Mouse (Mus musculus) MEL (cell line): ENCODE measurements at regions not wholly inside any gene's neighbourhood (a gene's known extent, or its start where the extent isn't known, plus 50 kb on each side); places are given as distances from the start of the nearest gene placed in this dataset.
A peak's percentile ranks its signal among the peaks of the same experiment; 100 is the strongest.
"Not testable (repeated sequence)": the region's sequence is repeated elsewhere in the genome, so short reads cannot be mapped to it uniquely, and the experiment has no call there.

Source experiments
- DNase-seq: peaks from one replicate; pipeline ENCODE4 v3.0.0; 2011; ENCODE audit warnings: low read depth, low spot score
- H3K27ac ChIP-seq: 2 replicates; pipeline ENCODE4 v1.5.1; 2012; ENCODE audit warnings: low read depth, mild to moderate bottlenecking, control low read depth, low read length, moderate library complexity; ENCODE audit not compliant: control insufficient read depth
- H3K27me3 ChIP-seq, 2 experiments: fragments of 150-350 bp in 1 of 2; sonication (generic) in 1 of 2; 2 replicates each; pipeline ENCODE4 v1.6.1; 2012; ENCODE audit warnings: low read length in 2 of 2, mild to moderate bottlenecking in 2 of 2, improper control_type of control experiment in 1 of 2, moderate library complexity in 1 of 2; ENCODE audit not compliant: insufficient read depth in 2 of 2, control insufficient read depth in 1 of 2
- H3K36me3 ChIP-seq, 2 experiments: 2 replicates each; pipeline ENCODE4 v1.6.1; 2012 to 2014; ENCODE audit warnings: low read length in 2 of 2, improper control_type of control experiment in 1 of 2, inconsistent platforms in 1 of 2, mild to moderate bottlenecking in 1 of 2; ENCODE audit not compliant: insufficient read depth in 2 of 2, control insufficient read depth in 1 of 2
- H3K4me1 ChIP-seq, 2 experiments: fragments of 150-350 bp in 1 of 2; sonication (generic) in 1 of 2; 2 replicates each; pipeline ENCODE4 v1.6.1; 2012; ENCODE audit warnings: low read length in 2 of 2, improper control_type of control experiment in 1 of 2, mild to moderate bottlenecking in 1 of 2; ENCODE audit not compliant: insufficient read depth in 2 of 2, control insufficient read depth in 1 of 2
- H3K4me3 ChIP-seq, 2 experiments: fragments of 150-350 bp in 1 of 2; sonication (generic) in 1 of 2; 2 replicates each; pipeline ENCODE4 v1.5.1; 2012; ENCODE audit warnings: low read depth in 2 of 2, low read length in 2 of 2, mild to moderate bottlenecking in 2 of 2, moderate library complexity in 2 of 2, control low read depth in 1 of 2, improper control_type of control experiment in 1 of 2; ENCODE audit not compliant: control insufficient read depth in 1 of 2, insufficient read depth in 1 of 2
- H3K79me2 ChIP-seq: 2 replicates; pipeline ENCODE4 v1.6.1; 2012; ENCODE audit warnings: mild to moderate bottlenecking, low read length, moderate library complexity; ENCODE audit not compliant: control insufficient read depth, poor library complexity, insufficient read depth
- H3K9ac ChIP-seq: 2 replicates; pipeline ENCODE4 v1.6.1; 2012; ENCODE audit warnings: low read depth, mild to moderate bottlenecking, control low read depth, low read length, moderate library complexity; ENCODE audit not compliant: control insufficient read depth, poor library complexity, severe bottlenecking
- H3K9me3 ChIP-seq: fragments of 150-350 bp; sonication (generic); replicated peaks from 2 replicates; pipeline ENCODE4 v1.6.1; 2012; ENCODE audit warnings: mild to moderate bottlenecking, low read length, improper control_type of control experiment, moderate library complexity; ENCODE audit not compliant: insufficient read depth
- BHLHE40 ChIP-seq: IDR thresholded peaks from 2 replicates; pipeline ENCODE4 v1.6.1; 2012; ENCODE audit warnings: low read depth, mild to moderate bottlenecking, inconsistent platforms, low read length, improper control_type of control experiment, borderline replicate concordance
- CHD1 ChIP-seq: IDR thresholded peaks from 2 replicates; pipeline ENCODE4 v1.6.1; 2012; ENCODE audit warnings: low read depth, mild to moderate bottlenecking, inconsistent platforms, low read length, improper control_type of control experiment
- CHD2 ChIP-seq: IDR thresholded peaks from 2 replicates; pipeline ENCODE4 v1.6.1; 2011; ENCODE audit warnings: low read length, improper control_type of control experiment
- CTCF ChIP-seq, 3 experiments: IDR thresholded peaks in 2 of 3; conservative IDR thresholded peaks in 1 of 3; 2 replicates each; pipeline ENCODE4 v1.5.1; 2011 to 2012; ENCODE audit warnings: low read length in 3 of 3, low read depth in 2 of 3, mild to moderate bottlenecking in 2 of 3, improper control_type of control experiment in 1 of 3, inconsistent platforms in 1 of 3, mixed read lengths in 1 of 3, moderate library complexity in 1 of 3; ENCODE audit not compliant: control insufficient read depth in 1 of 3, insufficient read depth in 1 of 3, poor library complexity in 1 of 3, severe bottlenecking in 1 of 3
- EP300 ChIP-seq, 2 experiments: IDR thresholded peaks; 2 replicates each; pipeline ENCODE4 v1.6.1; 2011; ENCODE audit warnings: improper control_type of control experiment in 2 of 2, low read length in 2 of 2, low read depth in 1 of 2, mild to moderate bottlenecking in 1 of 2
- GABPA ChIP-seq: IDR thresholded peaks from 2 replicates; pipeline ENCODE4 v1.6.1; 2012; ENCODE audit warnings: low read depth, mild to moderate bottlenecking, inconsistent platforms, low read length, improper control_type of control experiment, moderate library complexity
- GATA1 ChIP-seq: IDR thresholded peaks from 2 replicates; pipeline ENCODE4 v1.6.1; 2011; ENCODE audit warnings: low read depth, low read length, improper control_type of control experiment
- HCFC1 ChIP-seq: IDR thresholded peaks from 2 replicates; pipeline ENCODE4 v1.6.1; 2012; ENCODE audit warnings: low read depth, mild to moderate bottlenecking, inconsistent platforms, low read length, improper control_type of control experiment, moderate library complexity
- JUND ChIP-seq: IDR thresholded peaks from 2 replicates; pipeline ENCODE4 v1.6.1; 2011; ENCODE audit warnings: low read depth, mild to moderate bottlenecking, improper control_type of control experiment, low read length
- KAT2A ChIP-seq: conservative IDR thresholded peaks from 2 replicates; pipeline ENCODE4 v1.6.1; 2012; ENCODE audit warnings: low read depth, low read length, improper control_type of control experiment, inconsistent platforms
- MAX ChIP-seq: IDR thresholded peaks from 2 replicates; pipeline ENCODE4 v1.6.1; 2011; ENCODE audit warnings: low read length, improper control_type of control experiment
- MAZ ChIP-seq: IDR thresholded peaks from 2 replicates; pipeline ENCODE4 v1.6.1; 2012; ENCODE audit warnings: low read depth, mild to moderate bottlenecking, inconsistent platforms, low read length, improper control_type of control experiment
- MYB ChIP-seq: IDR thresholded peaks from 2 replicates; pipeline ENCODE4 v1.6.1; 2011; ENCODE audit warnings: mild to moderate bottlenecking, low read depth, low read length, improper control_type of control experiment
- NELFE ChIP-seq: IDR thresholded peaks from 2 replicates; pipeline ENCODE4 v1.6.1; 2011; ENCODE audit warnings: low read depth, low read length, improper control_type of control experiment
- POLR2A ChIP-seq, 2 experiments: IDR thresholded peaks; 2 replicates each; pipeline ENCODE4 v1.6.1; 2011 to 2012; ENCODE audit warnings: low read length in 2 of 2, mild to moderate bottlenecking in 2 of 2, control low read depth in 1 of 2, improper control_type of control experiment in 1 of 2, low read depth in 1 of 2, moderate library complexity in 1 of 2; ENCODE audit not compliant: control insufficient read depth in 1 of 2, insufficient read depth in 1 of 2, poor library complexity in 1 of 2
- POLR2AphosphoS2 ChIP-seq: IDR thresholded peaks from 2 replicates; pipeline ENCODE4 v1.6.1; 2011; ENCODE audit warnings: low read length, improper control_type of control experiment
- POLR2AphosphoS5 ChIP-seq: IDR thresholded peaks from 2 replicates; pipeline ENCODE4 v1.6.1; 2012; ENCODE audit warnings: low read depth, borderline replicate concordance, mild to moderate bottlenecking, inconsistent platforms, low read length, moderate library complexity, mixed read lengths
- RAD21 ChIP-seq: IDR thresholded peaks from 2 replicates; pipeline ENCODE4 v1.6.1; 2011; ENCODE audit warnings: mild to moderate bottlenecking, low read depth, low read length, improper control_type of control experiment
- RCOR1 ChIP-seq: IDR thresholded peaks from 2 replicates; pipeline ENCODE4 v1.6.1; 2012; ENCODE audit warnings: low read depth, mild to moderate bottlenecking, inconsistent platforms, low read length, improper control_type of control experiment
- SIN3A ChIP-seq: IDR thresholded peaks from 2 replicates; pipeline ENCODE4 v1.6.1; 2012; ENCODE audit warnings: low read length, improper control_type of control experiment, inconsistent platforms
- SMC3 ChIP-seq: IDR thresholded peaks from 2 replicates; pipeline ENCODE4 v1.6.1; 2011; ENCODE audit warnings: low read depth, low read length, improper control_type of control experiment
- TBP ChIP-seq: IDR thresholded peaks from 2 replicates; pipeline ENCODE4 v1.8.0; 2011; ENCODE audit warnings: low read depth, low read length, improper control_type of control experiment
- UBTF ChIP-seq: IDR thresholded peaks from 2 replicates; pipeline ENCODE4 v1.6.1; 2012; ENCODE audit warnings: low read depth, mild to moderate bottlenecking, inconsistent platforms, low read length, improper control_type of control experiment, moderate library complexity, borderline replicate concordance; ENCODE audit not compliant: insufficient read depth
- USF1 ChIP-seq: IDR thresholded peaks from 2 replicates; pipeline ENCODE4 v1.6.1; 2014; ENCODE audit warnings: low read depth, mild to moderate bottlenecking, inconsistent platforms, low read length, improper control_type of control experiment, moderate library complexity
- ZC3H11A ChIP-seq: IDR thresholded peaks from 2 replicates; pipeline ENCODE4 v1.6.1; 2012; ENCODE audit warnings: low read depth, mild to moderate bottlenecking, inconsistent platforms, low read length, improper control_type of control experiment
- ZMIZ1 ChIP-seq: IDR thresholded peaks from 2 replicates; pipeline ENCODE4 v1.6.1; 2012; ENCODE audit warnings: low read depth, mild to moderate bottlenecking, inconsistent platforms, low read length, improper control_type of control experiment, moderate library complexity
- ZNF384 ChIP-seq: IDR thresholded peaks from 2 replicates; pipeline ENCODE4 v1.6.1; 2012; ENCODE audit warnings: low read depth, mild to moderate bottlenecking, inconsistent platforms, low read length, improper control_type of control experiment

DNA sequence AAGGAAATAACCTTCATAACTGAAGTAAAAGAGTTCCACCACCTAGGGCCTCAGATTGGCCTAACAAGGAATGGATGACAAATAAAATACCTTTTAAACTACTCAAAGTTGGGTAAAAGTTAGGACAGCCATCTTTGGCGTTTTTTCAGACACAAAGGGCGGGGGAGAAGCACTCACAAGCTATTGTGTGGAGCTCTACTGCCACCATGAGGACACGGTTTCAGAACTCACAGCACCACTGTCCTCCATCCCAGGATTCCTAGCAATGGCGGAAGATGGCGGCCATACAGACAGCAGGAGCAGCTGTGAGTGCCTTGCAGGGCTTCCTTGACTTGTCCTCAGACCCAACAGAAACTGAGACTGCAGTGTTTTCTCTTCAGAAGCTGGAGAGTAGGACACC lies 138.0 kb upstream of the Olfr1324 start:
- no peaks in the 10 kb centered on the region for H3K27me3 ChIP-seq
- H3K27ac ChIP-seq, result no peak overlapping the region
- TF ChIP-seq CTCF (IDR thresholded peaks at IDR 0.05 in 2 of 3, conservative IDR thresholded peaks at IDR 0.05 in 1 of 3; ENCODE audit: control insufficient read depth in 1 of 3, insufficient read depth in 1 of 3, low read depth in 2 of 3, low read length in 3 of 3, poor library complexity in 1 of 3, severe bottlenecking in 1 of 3), result peak in 1 of 3 experiments; percentile 1; a peak in 1 of 6 replicates
- no peak for TF ChIP-seq MAZ
- no peak for TF ChIP-seq HCFC1
- TF ChIP-seq KAT2A, result no peak
- TF ChIP-seq RAD21, result no peak
- no peak for TF ChIP-seq SMC3
- peak; percentile 23; the same call in 1 of the 2 replicates for TF ChIP-seq ZNF384
- TF ChIP-seq SIN3A, result no peak
- no peak overlapping the region for H3K4me3 ChIP-seq
- H3K36me3 ChIP-seq, result no peaks in the 10 kb centered on the region
- H3K9ac ChIP-seq, result no peak overlapping the region
- peak; percentile 4 for DNase-seq
- H3K79me2 ChIP-seq, result no peaks in the 10 kb centered on the region
- H3K9me3 ChIP-seq, result no peaks in the 10 kb centered on the region
- no peaks in the 10 kb centered on the region for H3K4me1 ChIP-seq

- H3K27me3 ChIP-seq, H3K4me3 ChIP-seq, H3K9ac ChIP-seq, H3K4me1 ChIP-seq, H3K79me2 ChIP-seq, H3K27ac ChIP-seq, DNase-seq, H3K36me3 ChIP-seq, H3K9me3 ChIP-seq: not testable (repeated sequence)
These were observed 136.7 kb upstream of the Olfr1324 start for GRCm38 (mm10) chrX:50565031-50565430.

DNA sequence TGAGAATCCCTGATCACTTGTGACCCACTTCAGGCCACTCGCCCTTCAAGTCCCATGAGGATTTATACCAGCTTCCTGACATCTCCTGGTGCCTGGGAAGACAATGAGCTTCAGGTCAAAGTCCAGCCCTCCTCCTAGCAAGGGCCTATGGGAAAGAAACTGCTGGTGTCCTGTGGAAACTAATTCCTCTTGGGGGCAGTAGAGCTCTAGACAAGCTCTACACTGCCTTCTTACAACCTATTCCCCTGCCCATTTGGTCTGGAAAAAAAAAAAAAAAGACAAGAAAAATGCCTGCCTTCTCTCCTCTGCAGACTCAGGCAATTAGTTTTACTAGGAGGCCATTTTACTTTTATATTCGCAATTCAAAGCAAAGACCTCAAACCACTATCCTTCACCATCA lies 132.6 kb upstream of the Olfr1324 start:
- DNase-seq, result peak; percentile 40
- Histone ChIP-seq H3K36me3 (no peaks in the 10 kb centered on the region), H3K9me3 (no peaks in the 10 kb centered on the region), H3K27ac (no peak overlapping the region), H3K9ac (no peak overlapping the region), H3K27me3 (no peaks in the 10 kb centered on the region), H3K4me1 (no peaks in the 10 kb centered on the region), H3K79me2 (no peaks in the 10 kb centered on the region), H3K4me3 (no peak overlapping the region)
- TF ChIP-seq MAZ (no peak), POLR2A (IDR thresholded peaks at IDR 0.05; ENCODE audit: control insufficient read depth in 1 of 2, insufficient read depth in 1 of 2, low read depth in 1 of 2, low read length in 2 of 2, poor library complexity in 1 of 2) (no peak), MAX (no peak), UBTF (no peak), BHLHE40 (no peak), JUND (no peak), CTCF (IDR thresholded peaks at IDR 0.05 in 2 of 3, conservative IDR thresholded peaks at IDR 0.05 in 1 of 3; ENCODE audit: control insufficient read depth in 1 of 3, insufficient read depth in 1 of 3, low read depth in 2 of 3, low read length in 3 of 3, poor library complexity in 1 of 3, severe bottlenecking in 1 of 3) (peak in 2 of 3 experiments; percentile 11 to 44; a peak in 3 of 6 replicates), CHD1 (no peak), SIN3A (no peak), SMC3 (peak; percentile 34; the same call in 1 of the 2 replicates), GABPA (no peak), RAD21 (peak; percentile 50), ZMIZ1 (no peak), TBP (no peak), GATA1 (no peak), NELFE (no peak), ZNF384 (peak; percentile 82), ZC3H11A (no peak), USF1 (no peak), MYB (no peak), RCOR1 (no peak), CHD2 (no peak), POLR2AphosphoS2 (no peak), EP300 (IDR thresholded peaks at IDR 0.05; ENCODE audit: low read depth in 1 of 2, low read length in 2 of 2) (no peak), POLR2AphosphoS5 (no peak)
